Mouse (Mus musculus) forebrain, embryonic 14.5 days (tissue): ENCODE measurements around the gene Cox7a2l. TPM values are rescaled to one million over a fixed set of nuclear protein-coding genes. Genes with fewer than 3 reads are reported as not detected.

Source experiments
- ATAC-seq: fragments of 200-750 bp; cut with Nextera tagmentation; 2 replicates; pipeline ENCODE4 v1.8.0; 2017; ENCODE audit warnings: mild to moderate bottlenecking, moderate library complexity
- DNase-seq: peaks from one replicate; pipeline ENCODE4 v3.0.0-alpha.2; 2015; ENCODE audit warnings: low spot score
- H3K27ac ChIP-seq: fragments of 300-500 bp; sonication (generic); 2 replicates; pipeline ENCODE4 v1.5.1; 2014; ENCODE audit warnings: low read depth, mild to moderate bottlenecking, control low read depth, low read length, moderate library complexity
- H3K27me3 ChIP-seq: fragments of 300-500 bp; sonication (generic); replicated peaks from 2 replicates; pipeline ENCODE4 v1.6.1; 2014; ENCODE audit warnings: low read length, control low read depth, mixed read lengths; ENCODE audit not compliant: control insufficient read depth, insufficient read depth
- H3K36me3 ChIP-seq: fragments of 300-500 bp; sonication (generic); 2 replicates; pipeline ENCODE4 v1.6.1; 2014; ENCODE audit warnings: low read length, control low read depth; ENCODE audit not compliant: control insufficient read depth, insufficient read depth
- H3K4me1 ChIP-seq: fragments of 300-500 bp; sonication (generic); 2 replicates; pipeline ENCODE4 v1.6.1; 2014; ENCODE audit warnings: antibody characterized with exemption, low read length, control low read depth; ENCODE audit not compliant: control insufficient read depth, insufficient read depth
- H3K4me2 ChIP-seq: fragments of 300-500 bp; sonication (generic); 2 replicates; pipeline ENCODE4 v1.6.1; 2014; ENCODE audit warnings: mild to moderate bottlenecking, control low read depth, low read length
- H3K4me3 ChIP-seq: fragments of 300-500 bp; sonication (generic); 2 replicates; pipeline ENCODE4 v1.5.1; 2014; ENCODE audit warnings: low read depth, low read length, control low read depth
- H3K9ac ChIP-seq: fragments of 300-500 bp; sonication (generic); 2 replicates; pipeline ENCODE4 v1.6.1; 2014; ENCODE audit warnings: mild to moderate bottlenecking, low read length, control low read depth, moderate library complexity
- H3K9me3 ChIP-seq: fragments of 300-500 bp; sonication (generic); replicated peaks from 2 replicates; pipeline ENCODE4 v1.6.1; 2016; ENCODE audit warnings: low read length, control low read depth, mixed read lengths; ENCODE audit not compliant: control insufficient read depth
- whole genome bisulfite sequencing: fragments of 180-500 bp; shearing (Covaris S2); extraction: QIAGEN DNeasy Blood & Tissue Kit; methylation state at CpG from one replicate; pipeline ENCODE4 v1.1.7; 2014; 5-methylcytosine and 5-hydroxymethylcytosine counted together
- polyA plus RNA-seq: library from polyadenylated mRNA; unstranded; fragments of >200 nt; fragmentation: Nextera tagmentation; extraction: Ambion mirVana; gene quantifications from 2 replicates; pipeline ENCODE4 v1.2.1, GENCODE M21; 2014

The Cox7a2l gene
- polyA plus RNA-seq, 1 experiment from 2014 or later, result 231 TPM

DNA sequence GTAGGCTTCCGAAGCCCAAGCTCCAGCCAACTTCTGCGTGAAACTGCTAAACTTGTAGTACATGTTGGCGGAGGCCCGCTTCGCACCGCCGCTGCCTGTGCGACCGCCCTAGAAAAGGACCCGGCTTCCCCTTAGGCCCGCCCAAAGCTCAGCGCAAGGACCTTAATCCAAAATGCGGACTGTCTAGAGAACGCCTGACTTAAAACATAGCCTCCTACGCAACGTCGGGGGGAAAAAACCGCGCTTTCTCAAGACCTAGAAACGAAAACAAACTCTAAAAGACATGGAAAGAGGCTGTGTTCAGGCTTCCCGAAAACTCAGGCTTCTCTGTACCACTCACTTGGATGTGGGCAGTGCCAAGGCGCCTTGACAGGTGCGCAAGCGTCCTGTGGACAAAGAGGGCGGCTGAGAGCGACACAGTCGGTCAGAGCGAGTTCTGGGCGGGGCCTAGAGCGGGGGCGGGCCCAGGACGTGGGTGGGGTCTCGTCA, 2.9 kb downstream of the Cox7a2l start:
- Histone ChIP-seq H3K4me1 (peaks cover 7% of the 10 kb centered on the region; the same call in 1 of the 2 replicates), H3K9ac (peak overlapping the region; percentile 88), H3K27me3 (no peaks in the 10 kb centered on the region), H3K9me3 (no peaks in the 10 kb centered on the region), H3K4me2 (peak overlapping the region; percentile 78), H3K27ac (peak overlapping the region; percentile 67; the same call in 1 of the 2 replicates), H3K4me3 (peak overlapping the region; percentile 86), H3K36me3 (no peaks in the 10 kb centered on the region)
- ATAC-seq (peak; percentile 99), DNase-seq (peak; percentile 96)
- under 1% methylated on average over 33 of the region's 33 CpGs for WGBS

- no peaks in the 10 kb centered on the region for H3K9me3 ChIP-seq
- no peaks in the 10 kb centered on the region for H3K27me3 ChIP-seq
- 2% methylated on average over 24 of the region's 24 CpGs for WGBS
- H3K4me2 ChIP-seq, result peak overlapping the region; percentile 78
- H3K27ac ChIP-seq, result no peak overlapping the region
- H3K4me1 ChIP-seq, result peaks cover 7% of the 10 kb centered on the region; the same call in 1 of the 2 replicates
- peak overlapping the region; percentile 86 for H3K4me3 ChIP-seq
- ATAC-seq, result peak; percentile 49
- DNase-seq, result no peak
- H3K9ac ChIP-seq, result peak overlapping the region; percentile 88
- no peaks in the 10 kb centered on the region for H3K36me3 ChIP-seq
These were observed 3.4 kb downstream of the Cox7a2l start for GRCm38 (mm10) chr17:83513655-83514212.

DNA sequence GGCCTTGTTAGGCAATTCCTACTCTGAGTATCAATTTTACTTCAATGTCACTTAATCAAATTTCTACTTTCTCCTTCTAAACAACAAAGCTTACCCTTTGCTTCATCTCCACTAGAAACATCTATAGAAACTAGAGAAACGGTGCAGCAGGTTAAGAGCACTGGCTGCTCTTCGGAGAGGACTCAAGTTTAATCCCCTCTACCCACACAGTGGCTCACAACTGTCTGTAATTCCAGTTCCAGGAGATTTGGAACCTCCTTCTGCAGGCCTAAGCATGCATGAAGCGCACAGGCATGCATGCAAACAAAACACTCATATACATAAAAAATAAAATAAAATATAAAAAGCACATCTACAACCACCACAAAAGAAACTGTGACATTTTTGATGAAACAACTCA, 5.0 kb downstream of the Cox7a2l start:
- Histone ChIP-seq H3K4me2 (no peak overlapping the region), H3K27me3 (no peaks in the 10 kb centered on the region)
- 93% methylated on average over 3 of the region's 3 CpGs for WGBS

GRCm38 (mm10) chr17:83503693-83504092, 13.4 kb downstream of the Cox7a2l start:
- H3K4me3 ChIP-seq, result no peak overlapping the region
- DNase-seq, result no peak
- no peak overlapping the region for H3K27ac ChIP-seq
- 76% methylated on average over 2 of the region's 2 CpGs for WGBS
- ATAC-seq, result no peak
- H3K27me3 ChIP-seq, result no peaks in the 10 kb centered on the region
- peaks cover 28% of the 10 kb centered on the region for H3K36me3 ChIP-seq
- H3K4me2 ChIP-seq, result no peak overlapping the region
- no peak overlapping the region for H3K9ac ChIP-seq
- no peaks in the 10 kb centered on the region for H3K4me1 ChIP-seq
- no peaks in the 10 kb centered on the region for H3K9me3 ChIP-seq

More for the DNA sequence above, 5.0 kb downstream of the Cox7a2l start:
- no peak overlapping the region for H3K27ac ChIP-seq
- no peaks in the 10 kb centered on the region for H3K9me3 ChIP-seq
- ATAC-seq (no peak), DNase-seq (no peak)
- H3K36me3 ChIP-seq, result no peaks in the 10 kb centered on the region
- H3K9ac ChIP-seq, result no peak overlapping the region
- H3K4me1 ChIP-seq, result peaks cover 7% of the 10 kb centered on the region; the same call in 1 of the 2 replicates
- H3K4me3 ChIP-seq, result no peak overlapping the region

GRCm38 (mm10) chr17:83499692-83500091, 17.4 kb downstream of the Cox7a2l start:
- Histone ChIP-seq H3K36me3 (peaks cover 40% of the 10 kb centered on the region), H3K4me2 (no peak overlapping the region), H3K4me3 (no peak overlapping the region), H3K27me3 (no peaks in the 10 kb centered on the region), H3K27ac (no peak overlapping the region), H3K9me3 (no peaks in the 10 kb centered on the region), H3K4me1 (no peaks in the 10 kb centered on the region), H3K9ac (no peak overlapping the region)
- 96% methylated on average over 4 of the region's 4 CpGs for WGBS
- DNase-seq (no peak), ATAC-seq (no peak)

DNA sequence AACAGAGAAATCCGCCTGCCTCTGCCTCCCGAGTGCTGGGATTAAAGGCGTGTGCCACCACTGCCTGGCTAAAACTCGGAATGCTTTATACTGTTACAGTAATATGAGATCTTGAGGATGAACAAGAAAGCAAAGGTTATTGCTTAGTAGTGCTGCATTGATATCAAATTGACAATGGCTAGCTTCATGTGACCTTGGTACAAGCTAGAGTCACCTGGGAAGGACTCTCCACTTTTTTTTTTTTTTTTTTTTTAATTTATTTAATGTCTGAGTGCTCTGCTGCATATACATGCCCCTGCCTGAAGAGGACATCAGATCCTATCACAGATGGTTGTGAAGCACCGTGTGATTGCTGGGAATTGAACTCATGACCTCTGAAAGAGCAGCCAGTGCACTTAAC, 18.2 kb downstream of the Cox7a2l start:
- Histone ChIP-seq H3K9ac (no peak overlapping the region), H3K9me3 (no peaks in the 10 kb centered on the region), H3K4me1 (no peaks in the 10 kb centered on the region), H3K27ac (no peak overlapping the region), H3K4me2 (no peak overlapping the region), H3K36me3 (peaks cover 40% of the 10 kb centered on the region), H3K4me3 (no peak overlapping the region), H3K27me3 (no peaks in the 10 kb centered on the region)
- WGBS, result 97% methylated on average over 5 of the region's 5 CpGs
- ATAC-seq (no peak), DNase-seq (no peak)

- Histone ChIP-seq H3K4me1 (no peaks in the 10 kb centered on the region), H3K4me3 (no peak overlapping the region), H3K9ac (no peak overlapping the region), H3K36me3 (no peaks in the 10 kb centered on the region), H3K27ac (no peak overlapping the region), H3K27me3 (no peaks in the 10 kb centered on the region), H3K9me3 (0 out of 2 replicates have a peak, but pooled peaks cover 2% of the 10 kb centered on the region), H3K4me2 (no peak overlapping the region)
- DNase-seq, result peak; percentile 31
- 11% methylated on average over 3 of the region's 3 CpGs for WGBS
- no peak for ATAC-seq
These were observed 29.4 kb downstream of the Cox7a2l start for GRCm38 (mm10) chr17:83487762-83488161.

DNA sequence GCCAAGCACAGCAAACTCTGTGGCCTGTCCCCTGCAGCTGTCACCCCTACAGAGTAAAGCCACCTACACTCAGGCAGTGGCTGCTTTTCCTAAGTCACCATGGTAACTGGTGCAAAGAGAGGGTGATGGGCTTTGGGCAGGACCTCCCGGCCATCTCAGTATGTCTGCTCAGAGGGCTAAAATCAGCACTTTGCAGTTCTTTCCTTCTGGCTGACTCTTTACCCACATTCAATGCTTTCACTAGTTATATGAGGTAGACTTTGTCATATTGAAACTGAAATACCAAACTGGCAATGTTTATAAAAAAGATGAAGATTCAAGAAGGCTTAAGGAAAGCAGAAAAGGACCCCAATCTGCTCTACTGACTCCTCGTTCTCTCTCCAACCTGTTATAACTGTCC, 33.3 kb downstream of the Cox7a2l start:
- Histone ChIP-seq H3K36me3 (peaks cover 23% of the 10 kb centered on the region), H3K4me2 (no peak overlapping the region), H3K27me3 (no peaks in the 10 kb centered on the region), H3K9ac (no peak overlapping the region), H3K4me1 (no peaks in the 10 kb centered on the region), H3K4me3 (no peak overlapping the region), H3K9me3 (no peaks in the 10 kb centered on the region), H3K27ac (no peak overlapping the region)
- 86% methylated on average over 2 of the region's 2 CpGs for WGBS
- ATAC-seq, result no peak
- DNase-seq, result no peak

DNA sequence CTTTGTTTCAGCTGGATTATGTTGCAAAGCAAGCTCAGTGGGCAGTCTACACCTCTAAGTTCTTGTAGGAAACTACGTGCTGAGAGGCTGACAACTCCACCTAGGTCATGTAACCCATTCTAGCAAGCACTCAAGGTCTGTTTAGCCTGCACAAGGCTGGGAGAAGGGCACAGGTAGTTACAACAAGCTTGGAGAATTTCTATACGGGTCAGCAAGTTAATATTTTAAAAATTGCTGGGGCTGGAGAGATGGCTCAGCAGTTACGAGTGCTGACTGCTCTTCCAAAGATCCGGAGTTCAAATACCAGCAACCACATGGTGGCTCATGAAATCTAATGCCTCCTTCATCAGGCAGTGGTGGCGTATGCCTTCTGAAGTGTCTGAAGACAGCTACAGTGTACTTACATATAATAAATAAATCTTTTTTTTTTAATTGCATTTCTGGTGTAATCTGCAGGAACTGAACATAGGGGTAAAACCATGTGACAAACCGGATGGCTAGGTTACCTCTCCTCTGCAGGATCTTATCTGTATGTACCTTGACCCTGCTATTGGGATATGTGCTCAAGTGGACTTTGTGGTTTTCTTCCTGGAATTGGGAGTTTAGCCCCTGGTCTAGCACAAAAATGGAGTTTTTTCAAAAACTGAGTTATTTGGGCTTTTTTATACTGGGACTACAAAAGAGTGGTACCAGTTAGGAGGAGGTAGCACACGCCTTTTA, 34.2 kb downstream of the Cox7a2l start:
- Histone ChIP-seq H3K4me1 (no peaks in the 10 kb centered on the region), H3K27me3 (no peaks in the 10 kb centered on the region), H3K36me3 (peaks cover 31% of the 10 kb centered on the region), H3K27ac (no peak overlapping the region), H3K4me2 (no peak overlapping the region), H3K9ac (no peak overlapping the region), H3K9me3 (no peaks in the 10 kb centered on the region), H3K4me3 (no peak overlapping the region)
- ATAC-seq (no peak), DNase-seq (no peak)
- WGBS, result 93% methylated on average over 7 of the region's 7 CpGs
